Mouse (Mus musculus): ENCODE measurements around the gene Cd86. TPM values are rescaled to one million over a fixed set of nuclear protein-coding genes. Genes with fewer than 3 reads are reported as not detected.
A peak's percentile ranks its signal among the peaks of the same experiment; 100 is the strongest.

The Cd86 gene
- polyA plus RNA-seq, 1 experiment from 2014 or later: 0.30 TPM

- Histone ChIP-seq H3K9me3 (no peaks in the 10 kb centered on the region), H3K4me3 (no peak overlapping the region), H3K36me3 (no peaks in the 10 kb centered on the region), H3K4me1 (no peaks in the 10 kb centered on the region), H3K27ac (no peak overlapping the region), H3K27me3 (ENCODE audit: insufficient read depth, poor library complexity, severe bottlenecking) (no peaks in the 10 kb centered on the region)
- peak; percentile 52 for DNase-seq (ENCODE audit: low spot score)
- 72% methylated on average over 3 of the region's 3 CpGs for WGBS
Observed at GRCm38 (mm10) chr16:36622320-36622719, 43.6 kb downstream of the Cd86 start.

- DNase-seq (ENCODE audit: low spot score): peak; percentile 9
- H3K27me3 ChIP-seq (ENCODE audit: insufficient read depth, poor library complexity, severe bottlenecking): no peaks in the 10 kb centered on the region
- WGBS: 77% methylated on average over 3 of the region's 3 CpGs
- no peaks in the 10 kb centered on the region for H3K36me3 ChIP-seq
- H3K4me3 ChIP-seq: no peak overlapping the region
- H3K4me1 ChIP-seq: no peaks in the 10 kb centered on the region
- no peaks in the 10 kb centered on the region for H3K9me3 ChIP-seq
- no peak overlapping the region for H3K27ac ChIP-seq
Observed at GRCm38 (mm10) chr16:36621108-36621507, 44.8 kb downstream of the Cd86 start.

GRCm38 (mm10) chr16:36613701-36614100 is 52.2 kb downstream of the Cd86 start:
- peak; percentile 17 for DNase-seq (ENCODE audit: low spot score)
- WGBS: 79% methylated on average over 2 of the region's 2 CpGs
- Histone ChIP-seq H3K4me3 (no peak overlapping the region), H3K27ac (no peak overlapping the region), H3K4me1 (no peaks in the 10 kb centered on the region), H3K36me3 (no peaks in the 10 kb centered on the region), H3K9me3 (no peaks in the 10 kb centered on the region), H3K27me3 (ENCODE audit: insufficient read depth, poor library complexity, severe bottlenecking) (no peaks in the 10 kb centered on the region)

- no peaks in the 10 kb centered on the region for H3K9me3 ChIP-seq
- no peaks in the 10 kb centered on the region for H3K36me3 ChIP-seq
- H3K4me1 ChIP-seq: peaks cover 3% of the 10 kb centered on the region; the same call in 1 of the 2 replicates
- H3K27ac ChIP-seq: no peak overlapping the region
- WGBS: 69% methylated on average over 3 of the region's 3 CpGs
- DNase-seq (ENCODE audit: low spot score): no peak
- no peaks in the 10 kb centered on the region for H3K27me3 ChIP-seq (ENCODE audit: insufficient read depth, poor library complexity, severe bottlenecking)
- H3K4me3 ChIP-seq: no peak overlapping the region
Observed at GRCm38 (mm10) chr16:36602632-36603031, 63.2 kb downstream of the Cd86 start.

GRCm38 (mm10) chr16:36598265-36598664 is 67.6 kb downstream of the Cd86 start:
- 77% methylated on average over 4 of the region's 4 CpGs for WGBS
- Histone ChIP-seq H3K27ac (no peak overlapping the region), H3K36me3 (no peaks in the 10 kb centered on the region), H3K9me3 (no peaks in the 10 kb centered on the region), H3K4me1 (peaks cover 3% of the 10 kb centered on the region; the same call in 1 of the 2 replicates), H3K4me3 (no peak overlapping the region), H3K27me3 (ENCODE audit: insufficient read depth, poor library complexity, severe bottlenecking) (no peaks in the 10 kb centered on the region)
- DNase-seq (ENCODE audit: low spot score): no peak

GRCm38 (mm10) chr16:36596671-36597410 is 69.0 kb downstream of the Cd86 start:
- H3K27me3 ChIP-seq (ENCODE audit: insufficient read depth, poor library complexity, severe bottlenecking): no peaks in the 10 kb centered on the region
- peaks cover 3% of the 10 kb centered on the region; the same call in 1 of the 2 replicates for H3K4me1 ChIP-seq
- no peak overlapping the region for H3K4me3 ChIP-seq
- no peak overlapping the region for H3K27ac ChIP-seq
- no peaks in the 10 kb centered on the region for H3K36me3 ChIP-seq
- H3K9me3 ChIP-seq: no peaks in the 10 kb centered on the region
- DNase-seq (ENCODE audit: low spot score): no peak
- WGBS: 87% methylated on average over 10 of the region's 10 CpGs

GRCm38 (mm10) chr16:36589898-36590297 is 76.0 kb downstream of the Cd86 start:
- H3K36me3 ChIP-seq: no peaks in the 10 kb centered on the region
- H3K4me3 ChIP-seq: no peak overlapping the region
- whole genome bisulfite sequencing: 74% methylated on average over 1 of the region's 1 CpGs

GRCm38 (mm10) chr16:36587971-36588370 is 77.9 kb downstream of the Cd86 start:
- 51% methylated on average over 4 of the region's 4 CpGs for WGBS
- no peaks in the 10 kb centered on the region for H3K9me3 ChIP-seq

More at GRCm38 (mm10) chr16:36589898-36590297, 76.0 kb downstream of the Cd86 start:
- no peaks in the 10 kb centered on the region for H3K27me3 ChIP-seq (ENCODE audit: insufficient read depth, poor library complexity, severe bottlenecking)
- no peak overlapping the region for H3K27ac ChIP-seq
- no peaks in the 10 kb centered on the region for H3K4me1 ChIP-seq
- no peak for DNase-seq (ENCODE audit: low spot score)
- no peaks in the 10 kb centered on the region for H3K9me3 ChIP-seq

GRCm38 (mm10) chr16:36582073-36582472 is 83.8 kb downstream of the Cd86 start:
- Histone ChIP-seq H3K4me3 (no peak overlapping the region), H3K9me3 (no peaks in the 10 kb centered on the region), H3K36me3 (no peaks in the 10 kb centered on the region), H3K27ac (no peak overlapping the region), H3K27me3 (ENCODE audit: insufficient read depth, poor library complexity, severe bottlenecking) (no peaks in the 10 kb centered on the region), H3K4me1 (no peaks in the 10 kb centered on the region)
- WGBS: 60% methylated on average over 3 of the region's 3 CpGs
- DNase-seq (ENCODE audit: low spot score): no peak

More at GRCm38 (mm10) chr16:36587971-36588370, 77.9 kb downstream of the Cd86 start:
- no peaks in the 10 kb centered on the region for H3K4me1 ChIP-seq
- H3K4me3 ChIP-seq: no peak overlapping the region
- no peak overlapping the region for H3K27ac ChIP-seq
- H3K27me3 ChIP-seq (ENCODE audit: insufficient read depth, poor library complexity, severe bottlenecking): no peaks in the 10 kb centered on the region
- DNase-seq (ENCODE audit: low spot score): no peak
- no peaks in the 10 kb centered on the region for H3K36me3 ChIP-seq

GRCm38 (mm10) chr16:36571942-36572341 is 93.9 kb downstream of the Cd86 start:
- Histone ChIP-seq H3K27ac (no peak overlapping the region), H3K4me3 (no peak overlapping the region), H3K9me3 (no peaks in the 10 kb centered on the region), H3K4me1 (no peaks in the 10 kb centered on the region), H3K27me3 (ENCODE audit: insufficient read depth, poor library complexity, severe bottlenecking) (no peaks in the 10 kb centered on the region), H3K36me3 (no peaks in the 10 kb centered on the region)
- no peak for DNase-seq (ENCODE audit: low spot score)
- WGBS: 69% methylated on average over 8 of the region's 8 CpGs

GRCm38 (mm10) chr16:36561386-36562338 is 104.2 kb downstream of the Cd86 start, which contains the start of gene Casr:
Gene Casr, minus strand, starts transcription at chr16:36562141.
- Histone ChIP-seq H3K27ac (peak within 1 kb of the TSS; percentile 59), H3K27me3 (ENCODE audit: insufficient read depth, poor library complexity, severe bottlenecking) (peaks cover 22% of the 10 kb centered on the region), H3K9me3 (no peaks in the 10 kb centered on the region), H3K36me3 (no peaks in the 10 kb centered on the region), H3K4me3 (peak within 1 kb of the TSS; percentile 66), H3K4me1 (peaks cover 12% of the 10 kb centered on the region)
- DNase-seq (ENCODE audit: low spot score): no peak
- 2% methylated on average over 36 of the region's 36 CpGs for WGBS

GRCm38 (mm10) chr16:36559573-36559972 is 106.3 kb downstream of the Cd86 start:
- Histone ChIP-seq H3K9me3 (no peaks in the 10 kb centered on the region), H3K27me3 (ENCODE audit: insufficient read depth, poor library complexity, severe bottlenecking) (peaks cover 22% of the 10 kb centered on the region), H3K36me3 (no peaks in the 10 kb centered on the region), H3K4me1 (peaks cover 20% of the 10 kb centered on the region), H3K4me3 (no peak overlapping the region), H3K27ac (no peak overlapping the region)
- 84% methylated on average over 6 of the region's 6 CpGs for WGBS
- no peak for DNase-seq (ENCODE audit: low spot score)

GRCm38 (mm10) chr16:36555672-36556165 is 110.2 kb downstream of the Cd86 start:
- no peak for DNase-seq (ENCODE audit: low spot score)
- Histone ChIP-seq H3K4me3 (peak overlapping the region; percentile 33), H3K27me3 (ENCODE audit: insufficient read depth, poor library complexity, severe bottlenecking) (no peaks in the 10 kb centered on the region), H3K27ac (peak overlapping the region; percentile 87), H3K36me3 (no peaks in the 10 kb centered on the region), H3K4me1 (peaks cover 12% of the 10 kb centered on the region), H3K9me3 (0 out of 2 replicates have a peak, but pooled peaks cover 4% of the 10 kb centered on the region)
- 30% methylated on average over 10 of the region's 10 CpGs for WGBS
